In genomic region chr14:75461770-75462169, GRCm38 (mm10) we compare ENCODE assay signal across 26 mouse cellular contexts. TPM values are rescaled to one million over a fixed set of nuclear protein-coding genes. Genes with fewer than 3 reads are reported as not detected.
A peak's percentile ranks its signal among the peaks of the same experiment; 100 is the strongest.
DNase-seq lines count a peak whose midpoint lies in the region; ATAC-seq and TF ChIP-seq lines count a peak whose summit lies in the region.
"Had no signal": no experiment of that assay in that cellular context is flagged by ENCODE, and none has a peak within 500 bp of the region (broad histone marks: within the 10 kb centered on the region; RNA-seq: fewer than 3 reads in every experiment).

No protein-coding gene starts in this region.

- 77% methylated on average over 4 of the region's 4 CpGs for WGBS in heart, embryonic 11.5 days (ENCODE audit: insufficient replicate concordance)
- WGBS in liver, adult 2 months, result 50% methylated on average over 4 of the region's 4 CpGs
- WGBS in liver, embryonic 12.5 days (ENCODE audit: insufficient replicate concordance), result 65% methylated on average over 4 of the region's 4 CpGs

- 0 out of 2 replicates have a peak, but pooled peaks cover 3% of the 10 kb centered on the region for H3K4me1 ChIP-seq in heart, embryonic 11.5 days (ENCODE audit: control insufficient read depth, insufficient read depth, low read length)
- H3K4me1 ChIP-seq in liver, adult 2 months (ENCODE audit: control insufficient read depth, insufficient read depth, low read length), result peaks cover 5% of the 10 kb centered on the region
- peaks cover 5% of the 10 kb centered on the region for H3K4me1 ChIP-seq in liver, embryonic 12.5 days
- H3K4me1 ChIP-seq in ES-E14 (ENCODE audit: control insufficient read depth in 2 of 2, insufficient read depth in 2 of 2, low read length in 2 of 2, poor library complexity in 1 of 2), result no peaks in the 10 kb centered on the region

- no peak for TF ChIP-seq POLR2A in liver, adult 2 months (IDR thresholded peaks at IDR 0.05; ENCODE audit: extremely low read depth, insufficient read depth, low read length)

- no peak overlapping the region for H3K4me3 ChIP-seq in heart, embryonic 11.5 days (ENCODE audit: low read depth, low read length)
- no peak overlapping the region for H3K4me3 ChIP-seq in liver, adult 2 months (ENCODE audit: insufficient read depth, low read depth, low read length)
- no peak overlapping the region for H3K4me3 ChIP-seq in liver, embryonic 12.5 days
- no peak overlapping the region for H3K4me3 ChIP-seq in ES-E14 (ENCODE audit: insufficient read depth in 1 of 2, low read depth in 1 of 2, low read length in 2 of 2, poor library complexity in 1 of 2, severe bottlenecking in 1 of 2)
- H3K4me3 ChIP-seq: embryonic facial prominence, embryonic 13.5 days; embryonic facial prominence, embryonic 15.5 days; erythroblast, embryonic 14.5 days; forebrain, embryonic 10.5 days; forebrain, embryonic 12.5 days; forebrain, embryonic 15.5 days had no signal

- no peaks in the 10 kb centered on the region for H3K36me3 ChIP-seq in heart, embryonic 11.5 days (ENCODE audit: control insufficient read depth, insufficient read depth, low read length)
- H3K36me3 ChIP-seq in liver, adult 2 months (ENCODE audit: control insufficient read depth, insufficient read depth, low read length), result no peaks in the 10 kb centered on the region
- H3K36me3 ChIP-seq in liver, embryonic 12.5 days, result no peaks in the 10 kb centered on the region
- H3K36me3 ChIP-seq in ES-E14 (ENCODE audit: control insufficient read depth, insufficient read depth, low read length, poor library complexity, severe bottlenecking), result no peaks in the 10 kb centered on the region
- H3K36me3 ChIP-seq: embryonic facial prominence, embryonic 13.5 days; embryonic facial prominence, embryonic 15.5 days; forebrain, embryonic 10.5 days; forebrain, embryonic 12.5 days; forebrain, embryonic 15.5 days; G1E had no signal

- no peaks in the 10 kb centered on the region for H3K79me2 ChIP-seq in liver, adult 2 months (ENCODE audit: control insufficient read depth, insufficient read depth, low read length)

- peak; percentile 45 for DNase-seq in heart, adult 11 months
- DNase-seq in liver, adult 2 months (ENCODE audit: extremely low read depth, low read depth, low spot score), result peak; percentile 19
- DNase-seq in ES-E14 (ENCODE audit: low read depth, low spot score), result no peak
- DNase-seq in R1 (ENCODE audit: low read depth, low spot score), result peak; percentile 14
- DNase-seq in left cerebral cortex, adult 8-10 months (ENCODE audit: low spot score in 2 of 2), result no peak
- DNase-seq: adrenal gland, adult 2 months; adrenal gland, postnatal 10 days; adrenal gland, postnatal 25 days; cerebellum, adult 11 months; cerebellum, adult 18-20 months; cerebellum, adult 8-10 months; cerebellum, adult 9-11 months; cerebellum, postnatal 14 days; cerebellum, postnatal 36 days; embryo, embryonic 11 days had no signal

- no peak overlapping the region for H3K4me2 ChIP-seq in heart, embryonic 11.5 days
- H3K4me2 ChIP-seq in liver, embryonic 12.5 days, result no peak overlapping the region
- H3K4me2 ChIP-seq: embryonic facial prominence, embryonic 13.5 days; embryonic facial prominence, embryonic 15.5 days; forebrain, embryonic 12.5 days; forebrain, embryonic 15.5 days had no signal

- no peak for TF ChIP-seq CTCF in liver, adult 2 months (IDR thresholded peaks at IDR 0.05; ENCODE audit: low read depth, low read length)

- no peaks in the 10 kb centered on the region for H3K9me3 ChIP-seq in heart, embryonic 11.5 days (replicated peaks; ENCODE audit: control insufficient read depth, low read length)
- no peaks in the 10 kb centered on the region for H3K9me3 ChIP-seq in liver, embryonic 12.5 days (replicated peaks)
- H3K9me3 ChIP-seq in ES-E14 (ENCODE audit: control insufficient read depth, insufficient read depth, low read depth, low read length), result no peaks in the 10 kb centered on the region
- H3K9me3 ChIP-seq: embryonic facial prominence, embryonic 13.5 days; embryonic facial prominence, embryonic 15.5 days; forebrain, embryonic 10.5 days; forebrain, embryonic 12.5 days; forebrain, embryonic 15.5 days; G1E had no signal

- 0 out of 2 replicates have a peak, but pooled peaks cover 4% of the 10 kb centered on the region for H3K27me3 ChIP-seq in heart, embryonic 11.5 days (ENCODE audit: control insufficient read depth, insufficient read depth, low read length)
- H3K27me3 ChIP-seq in liver, adult 2 months (ENCODE audit: control insufficient read depth, insufficient read depth, low read length), result 0 out of 2 replicates have a peak, but pooled peaks cover 6% of the 10 kb centered on the region
- peaks cover 29% of the 10 kb centered on the region for H3K27me3 ChIP-seq in liver, embryonic 12.5 days (replicated peaks)
- H3K27me3 ChIP-seq: embryonic facial prominence, embryonic 15.5 days; forebrain, embryonic 15.5 days had no signal

- in situ Hi-C loops in ES-E14 (cut with MboI; ENCODE audit: low sequenced_read_pairs in 2 of 2, unreplicated experiment in 2 of 2), result no loop called here

- ATAC-seq in heart, embryonic 11.5 days (replicated peaks; ENCODE audit: insufficient number of reproducible peaks, low FRiP score, low TSS enrichment), result no peak
- ATAC-seq in liver, embryonic 12.5 days, result no peak
- ATAC-seq: forebrain, embryonic 15.5 days; Patski had no signal

- H3K9ac ChIP-seq in heart, embryonic 11.5 days (ENCODE audit: low read depth, low read length), result no peak overlapping the region
- H3K9ac ChIP-seq in liver, adult 2 months (ENCODE audit: low read depth, low read length), result no peak overlapping the region
- H3K9ac ChIP-seq in liver, embryonic 12.5 days, result no peak overlapping the region
- H3K9ac ChIP-seq in ES-E14 (ENCODE audit: insufficient read depth, low read depth, low read length, poor library complexity, severe bottlenecking), result no peak overlapping the region
- H3K9ac ChIP-seq: embryonic facial prominence, embryonic 13.5 days; embryonic facial prominence, embryonic 15.5 days; forebrain, embryonic 12.5 days; forebrain, embryonic 15.5 days had no signal

- H3K27ac ChIP-seq in heart, embryonic 11.5 days (ENCODE audit: low read depth, low read length), result no peak overlapping the region
- no peak overlapping the region for H3K27ac ChIP-seq in liver, adult 2 months (replicated peaks; ENCODE audit: insufficient read depth, low read depth, low read length)
- no peak overlapping the region for H3K27ac ChIP-seq in liver, embryonic 12.5 days
- no peak overlapping the region for H3K27ac ChIP-seq in ES-E14 (ENCODE audit: insufficient read depth, low read depth, low read length, poor library complexity, severe bottlenecking)
- H3K27ac ChIP-seq: embryonic facial prominence, embryonic 13.5 days; embryonic facial prominence, embryonic 15.5 days; forebrain, embryonic 10.5 days; forebrain, embryonic 12.5 days had no signal

TF ChIP-seq in ES-E14, 5 proteins besides CTCF, POLR2A, EP300 and RAD21:
- TF ChIP-seq CHD2 (IDR thresholded peaks at IDR 0.05; ENCODE audit: low read depth, low read length) (peak; percentile 62; the same call in 1 of the 2 replicates), MAFK (IDR thresholded peaks at IDR 0.05; ENCODE audit: insufficient read depth, low read depth, low read length) (no peak)

RNA-seq across cellular contexts. Expression of gene Siah3, which starts 6.0 kb away (rescaled TPM):
- polyA plus RNA-seq in heart, embryonic 11.5 days (2014; fragmentation: Nextera tagmentation; extraction: Ambion mirVana), result 0.04 and 0.13 TPM in 2 replicates
- total RNA-seq in liver, adult 2 months (2014; rRNA removed), result not detected in 2 replicates
- polyA plus RNA-seq in liver, adult 2 months (2012; rRNA removed), result not detected in 2 replicates
- polyA plus RNA-seq in liver, embryonic 12.5 days (2016; fragmentation: Nextera tagmentation; extraction: Ambion mirVana), result 0.11 and 0.17 TPM in 2 replicates
- not detected in 2 replicates for total RNA-seq in ES-E14 (2012; rRNA removed)
- 1 to 10 TPM; 4.3 to 5.5 (median 5.4) TPM for total RNA-seq in left cerebral cortex, adult 8-10 months (2022)
- polyA plus RNA-seq: C2C12, G1E, Patski had no signal

Comparison
In these comparisons a context has a peak if more than half of its experiments do, and no peak if none do; other contexts are left out.
1. DNase-seq: peak in heart, adult 11 months (single experiment), liver, adult 2 months (single experiment) and R1 (single experiment); none in ES-E14 (single experiment) and left cerebral cortex, adult 8-10 months (0 of 2).